Mouse (Mus musculus): ENCODE measurements at regions not wholly inside any gene's neighbourhood (a gene's known extent, or its start where the extent isn't known, plus 50 kb on each side); places are given as distances from the start of the nearest gene placed in this dataset.

GRCm38 (mm10) chr1:143503436-143504065, 136.9 kb upstream of the B3galt2 start:
- H3K36me3 ChIP-seq (ENCODE audit: control insufficient read depth in 1 of 2, insufficient read depth in 2 of 2, low read length in 2 of 2): peaks cover 0 to 13% of the 10 kb centered on the region in 2 experiments; a peak in 2 of 4 replicates
- H3K4me1 ChIP-seq (ENCODE audit: control insufficient read depth in 1 of 2, insufficient read depth in 2 of 2, low read length in 2 of 2): peaks cover 5 to 7% of the 10 kb centered on the region in 2 experiments
- no peaks in the 10 kb centered on the region for H3K9me3 ChIP-seq (replicated peaks; ENCODE audit: insufficient read depth, low read length)
- no peak for TF ChIP-seq TAL1 (IDR thresholded peaks at IDR 0.05; ENCODE audit: low read length)
- no peak for TF ChIP-seq MAX (IDR thresholded peaks at IDR 0.05; ENCODE audit: low read length)
- TF ChIP-seq ZMIZ1 (IDR thresholded peaks at IDR 0.05; ENCODE audit: low read depth, low read length): no peak
- TF ChIP-seq GATA1 (IDR thresholded peaks at IDR 0.05; ENCODE audit: low read depth, low read length): no peak
- no peak for TF ChIP-seq RAD21 (IDR thresholded peaks at IDR 0.05; ENCODE audit: low read depth, low read length)
- TF ChIP-seq TCF12 (IDR thresholded peaks at IDR 0.05; ENCODE audit: low read depth, low read length): no peak
- TF ChIP-seq TBP (IDR thresholded peaks at IDR 0.05; ENCODE audit: low read depth, low read length): no peak
- no peak for TF ChIP-seq ZC3H11A (IDR thresholded peaks at IDR 0.05; ENCODE audit: low read depth, low read length)
- no peak for TF ChIP-seq ZKSCAN1 (IDR thresholded peaks at IDR 0.05; ENCODE audit: low read depth, low read length)
- TF ChIP-seq MEF2A (IDR thresholded peaks at IDR 0.05; ENCODE audit: extremely low read depth, insufficient replicate concordance, low read depth, low read length, poor library complexity, severe bottlenecking): no peak
- no peak for TF ChIP-seq UBTF (IDR thresholded peaks at IDR 0.05; ENCODE audit: borderline replicate concordance, insufficient read depth, low read depth, low read length)
- no peak for TF ChIP-seq SIN3A (IDR thresholded peaks at IDR 0.05; ENCODE audit: low read length)
- no peak for TF ChIP-seq GABPA (IDR thresholded peaks at IDR 0.05; ENCODE audit: low read depth, low read length)
- H3K4me3 ChIP-seq (ENCODE audit: control insufficient read depth in 1 of 2, insufficient read depth in 1 of 2, low read depth in 2 of 2, low read length in 2 of 2): no peak overlapping the region
- H3K27ac ChIP-seq (ENCODE audit: control insufficient read depth, low read depth, low read length): no peak overlapping the region
- H3K79me2 ChIP-seq (ENCODE audit: control insufficient read depth, insufficient read depth, low read length, poor library complexity): no peaks in the 10 kb centered on the region
- no peaks in the 10 kb centered on the region for H3K27me3 ChIP-seq (ENCODE audit: control insufficient read depth in 1 of 2, insufficient read depth in 2 of 2, low read length in 2 of 2)
- H3K9ac ChIP-seq (ENCODE audit: control insufficient read depth, low read depth, low read length, poor library complexity, severe bottlenecking): no peak overlapping the region
- DNase-seq (ENCODE audit: low read depth, low spot score): no peak

GRCm38 (mm10) chr1:143504066-143504440, 136.4 kb upstream of the B3galt2 start:
- Histone ChIP-seq H3K9me3 (replicated peaks; ENCODE audit: insufficient read depth, low read length) (no peaks in the 10 kb centered on the region), H3K27ac (ENCODE audit: control insufficient read depth, low read depth, low read length) (no peak overlapping the region), H3K36me3 (ENCODE audit: control insufficient read depth in 1 of 2, insufficient read depth in 2 of 2, low read length in 2 of 2) (peaks cover 0 to 13% of the 10 kb centered on the region in 2 experiments; a peak in 2 of 4 replicates), H3K4me3 (ENCODE audit: control insufficient read depth in 1 of 2, insufficient read depth in 1 of 2, low read depth in 2 of 2, low read length in 2 of 2) (no peak overlapping the region), H3K27me3 (ENCODE audit: control insufficient read depth in 1 of 2, insufficient read depth in 2 of 2, low read length in 2 of 2) (no peaks in the 10 kb centered on the region), H3K79me2 (ENCODE audit: control insufficient read depth, insufficient read depth, low read length, poor library complexity) (no peaks in the 10 kb centered on the region), H3K4me1 (ENCODE audit: control insufficient read depth in 1 of 2, insufficient read depth in 2 of 2, low read length in 2 of 2) (peaks cover 5 to 7% of the 10 kb centered on the region in 2 experiments), H3K9ac (ENCODE audit: control insufficient read depth, low read depth, low read length, poor library complexity, severe bottlenecking) (no peak overlapping the region)
- TF ChIP-seq POLR2A (IDR thresholded peaks at IDR 0.05; ENCODE audit: control insufficient read depth in 1 of 2, insufficient read depth in 1 of 2, low read depth in 1 of 2, low read length in 2 of 2, poor library complexity in 1 of 2): no peak
- no peak for DNase-seq (ENCODE audit: low read depth, low spot score)

GRCm38 (mm10) chr1:143505318-143505717, 135.1 kb upstream of the B3galt2 start:
- no peaks in the 10 kb centered on the region for H3K79me2 ChIP-seq (ENCODE audit: control insufficient read depth, insufficient read depth, low read length, poor library complexity)
- H3K9me3 ChIP-seq (replicated peaks; ENCODE audit: insufficient read depth, low read length): no peaks in the 10 kb centered on the region
- DNase-seq (ENCODE audit: low read depth, low spot score): peak; percentile 82
- no peak overlapping the region for H3K27ac ChIP-seq (ENCODE audit: control insufficient read depth, low read depth, low read length)
- H3K27me3 ChIP-seq (ENCODE audit: control insufficient read depth in 1 of 2, insufficient read depth in 2 of 2, low read length in 2 of 2): no peaks in the 10 kb centered on the region
- H3K36me3 ChIP-seq (ENCODE audit: control insufficient read depth in 1 of 2, insufficient read depth in 2 of 2, low read length in 2 of 2): peaks cover 0 to 13% of the 10 kb centered on the region in 2 experiments; a peak in 2 of 4 replicates
- H3K9ac ChIP-seq (ENCODE audit: control insufficient read depth, low read depth, low read length, poor library complexity, severe bottlenecking): no peak overlapping the region
- peaks cover 5 to 7% of the 10 kb centered on the region in 2 experiments for H3K4me1 ChIP-seq (ENCODE audit: control insufficient read depth in 1 of 2, insufficient read depth in 2 of 2, low read length in 2 of 2)
- H3K4me3 ChIP-seq (ENCODE audit: control insufficient read depth in 1 of 2, insufficient read depth in 1 of 2, low read depth in 2 of 2, low read length in 2 of 2): no peak overlapping the region
- TF ChIP-seq ELF1 (IDR thresholded peaks at IDR 0.05; ENCODE audit: low read depth, low read length) (no peak), TCF12 (IDR thresholded peaks at IDR 0.05; ENCODE audit: low read depth, low read length) (peak; percentile 90), UBTF (IDR thresholded peaks at IDR 0.05; ENCODE audit: borderline replicate concordance, insufficient read depth, low read depth, low read length) (no peak), RCOR1 (IDR thresholded peaks at IDR 0.05; ENCODE audit: low read depth, low read length) (peak; percentile 91), MYB (IDR thresholded peaks at IDR 0.05; ENCODE audit: low read depth, low read length) (peak; percentile 60; the same call in 1 of the 2 replicates), ZMIZ1 (IDR thresholded peaks at IDR 0.05; ENCODE audit: low read depth, low read length) (no peak), CTCF (IDR thresholded peaks at IDR 0.05 in 2 of 3, conservative IDR thresholded peaks at IDR 0.05 in 1 of 3; ENCODE audit: control insufficient read depth in 1 of 3, insufficient read depth in 1 of 3, low read depth in 2 of 3, low read length in 3 of 3, poor library complexity in 1 of 3, severe bottlenecking in 1 of 3) (no peak), TAL1 (IDR thresholded peaks at IDR 0.05; ENCODE audit: low read length) (peak; percentile 58), MAFK (IDR thresholded peaks at IDR 0.05; ENCODE audit: borderline replicate concordance, low read depth, low read length) (peak; percentile 62; the same call in 1 of the 2 replicates), POLR2A (IDR thresholded peaks at IDR 0.05; ENCODE audit: control insufficient read depth in 1 of 2, insufficient read depth in 1 of 2, low read depth in 1 of 2, low read length in 2 of 2, poor library complexity in 1 of 2) (no peak), CHD1 (IDR thresholded peaks at IDR 0.05; ENCODE audit: low read depth, low read length) (no peak), USF2 (IDR thresholded peaks at IDR 0.05; ENCODE audit: borderline replicate concordance in 1 of 2, insufficient read depth in 1 of 2, low read depth in 1 of 2, low read length in 2 of 2) (no peak), SIN3A (IDR thresholded peaks at IDR 0.05; ENCODE audit: low read length) (0 out of 2 replicates have a peak, but pooled peaks have one; percentile 35), ZC3H11A (IDR thresholded peaks at IDR 0.05; ENCODE audit: low read depth, low read length) (no peak), BHLHE40 (IDR thresholded peaks at IDR 0.05; ENCODE audit: borderline replicate concordance, low read depth, low read length) (no peak), MAZ (IDR thresholded peaks at IDR 0.05; ENCODE audit: low read depth, low read length) (no peak)
